Mouse (Mus musculus): ENCODE data around the gene Glce.

GRCm38 (mm10) chr9:62154956-62155355, 32.5 kb upstream of the Glce start:
- no peak for TF ChIP-seq CTCF (IDR thresholded peaks at IDR 0.05; ENCODE audit: low read depth)
- TF ChIP-seq EP300 (IDR thresholded peaks at IDR 0.05; ENCODE audit: low read depth), result no peak

Data from liver, postnatal 0 days (tissue).